Mouse (Mus musculus) intestine, embryonic 16.5 days (tissue): ENCODE data around the gene Hemk1. TPM values are rescaled to one million over a fixed set of nuclear protein-coding genes. Genes with fewer than 3 reads are reported as not detected.
A peak's percentile ranks its signal among the peaks of the same experiment; 100 is the strongest.

ENCODE experiments used
- ATAC-seq: fragments of 200-750 bp; cut with Nextera tagmentation; 2 replicates; pipeline ENCODE4 v1.8.0; 2017; ENCODE audit warnings: moderate TSS enrichment, moderate library complexity
- H3K27ac ChIP-seq: fragments of 300-500 bp; sonication (generic); 2 replicates; pipeline ENCODE4 v1.5.1; 2014; ENCODE audit warnings: mild to moderate bottlenecking, low read length
- H3K27me3 ChIP-seq: fragments of 300-500 bp; sonication (generic); replicated peaks from 2 replicates; pipeline ENCODE4 v1.6.1; 2014; ENCODE audit warnings: low read length, control low read depth, mixed read lengths; ENCODE audit not compliant: control insufficient read depth, insufficient read depth
- H3K36me3 ChIP-seq: fragments of 300-500 bp; sonication (generic); 2 replicates; pipeline ENCODE4 v1.6.1; 2014; ENCODE audit warnings: low read length, control low read depth; ENCODE audit not compliant: control insufficient read depth, insufficient read depth
- H3K4me1 ChIP-seq: fragments of 300-500 bp; sonication (generic); 2 replicates; pipeline ENCODE4 v1.6.1; 2014; ENCODE audit warnings: low read length, control low read depth, mixed read lengths; ENCODE audit not compliant: control insufficient read depth, insufficient read depth
- H3K4me2 ChIP-seq: fragments of 300-500 bp; sonication (generic); 2 replicates; pipeline ENCODE4 v1.6.1; 2014; ENCODE audit warnings: low read depth, low read length, control low read depth
- H3K4me3 ChIP-seq: fragments of 300-500 bp; sonication (generic); 2 replicates; pipeline ENCODE4 v1.5.1; 2014; ENCODE audit warnings: mild to moderate bottlenecking, low read length
- H3K9ac ChIP-seq: fragments of 300-500 bp; sonication (generic); 2 replicates; pipeline ENCODE4 v1.6.1; 2014; ENCODE audit warnings: low read depth, low read length
- H3K9me3 ChIP-seq: fragments of 300-500 bp; sonication (generic); 2 replicates; pipeline ENCODE4 v1.6.1; 2016; ENCODE audit warnings: low read length, control low read depth; ENCODE audit not compliant: control insufficient read depth
- WGBS: fragments of 180-500 bp; shearing (Covaris S2); extraction: QIAGEN DNeasy Blood & Tissue Kit; methylation state at CpG from one replicate; pipeline ENCODE4 v1.1.7; 2014; 5-methylcytosine and 5-hydroxymethylcytosine counted together
- polyA plus RNA-seq: library from polyadenylated mRNA; unstranded; fragments of >200 nt; fragmentation: Nextera tagmentation; extraction: Ambion mirVana; gene quantifications from 2 replicates; pipeline ENCODE4 v1.2.1, GENCODE M21; 2015

Gene Hemk1
- polyA plus RNA-seq, 1 experiment from 2014 or later, result 11.2 TPM

GRCm38 (mm10) chr9:107370106-107370463, 31.9 kb upstream of the Hemk1 start:
- no peak overlapping the region for H3K27ac ChIP-seq
- no peak overlapping the region for H3K4me3 ChIP-seq
- no peaks in the 10 kb centered on the region for H3K9me3 ChIP-seq
- H3K27me3 ChIP-seq, result no peaks in the 10 kb centered on the region
- H3K36me3 ChIP-seq, result no peaks in the 10 kb centered on the region
- no peak overlapping the region for H3K9ac ChIP-seq
- 17% methylated on average over 4 of the region's 4 CpGs for WGBS
- ATAC-seq, result no peak
- no peak overlapping the region for H3K4me2 ChIP-seq
- H3K4me1 ChIP-seq, result no peaks in the 10 kb centered on the region

DNA sequence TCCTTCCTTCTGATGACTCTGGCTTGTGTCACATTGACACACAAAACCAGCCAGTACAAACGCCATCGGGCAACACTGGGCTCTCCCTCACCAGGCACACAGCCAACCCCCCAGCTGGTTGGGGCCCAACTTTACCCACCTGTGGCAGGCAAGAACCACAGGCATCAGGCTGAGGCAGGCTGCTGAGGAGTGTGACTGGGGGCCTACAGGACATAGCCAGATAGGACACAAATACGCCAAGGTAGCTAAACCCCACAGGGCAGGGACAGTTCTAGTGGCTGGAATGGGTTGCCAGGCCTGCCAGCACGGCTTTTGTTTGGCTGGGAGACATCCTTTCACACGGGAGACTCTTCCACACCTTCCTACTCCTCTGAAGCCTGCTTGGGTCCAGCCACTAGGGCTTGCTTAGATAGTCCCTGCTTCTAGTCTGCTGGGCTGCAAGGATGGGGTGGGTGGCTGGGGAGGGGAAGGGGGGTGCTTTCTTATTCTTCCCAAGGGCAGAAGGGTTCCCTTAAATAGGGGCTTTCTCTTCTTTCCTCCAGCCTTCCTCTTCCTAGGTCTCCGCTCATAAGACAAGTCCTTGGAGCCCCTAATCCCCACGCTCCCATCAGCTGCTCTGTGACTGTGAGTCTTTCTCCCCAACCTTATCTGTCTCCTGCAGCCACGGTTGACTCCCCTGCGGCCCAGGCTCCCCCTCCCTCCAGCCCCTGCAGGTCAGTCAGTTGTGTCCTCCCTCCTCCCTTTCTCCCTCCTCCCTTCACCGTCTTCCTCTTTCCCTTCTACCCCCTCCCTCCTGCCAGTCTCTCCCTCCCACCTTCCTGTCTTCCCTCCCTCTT, 31.3 kb upstream of the Hemk1 start:
- no peaks in the 10 kb centered on the region for H3K4me1 ChIP-seq
- peak; percentile 79 for ATAC-seq

GRCm38 (mm10) chr9:107368302-107368701, 30.2 kb upstream of the Hemk1 start:
- Histone ChIP-seq H3K27me3 (no peaks in the 10 kb centered on the region), H3K4me2 (no peak overlapping the region), H3K9me3 (no peaks in the 10 kb centered on the region), H3K4me3 (no peak overlapping the region), H3K27ac (no peak overlapping the region), H3K4me1 (no peaks in the 10 kb centered on the region), H3K9ac (no peak overlapping the region), H3K36me3 (no peaks in the 10 kb centered on the region)
- 60% methylated on average over 1 of the region's 1 CpGs for WGBS
- ATAC-seq, result no peak

More for the DNA sequence above, 31.3 kb upstream of the Hemk1 start:
- H3K4me2 ChIP-seq, result no peak overlapping the region
- 37% methylated on average over 10 of the region's 10 CpGs for WGBS
- H3K4me3 ChIP-seq, result no peak overlapping the region
- H3K9ac ChIP-seq, result no peak overlapping the region
- H3K27ac ChIP-seq, result no peak overlapping the region
- H3K36me3 ChIP-seq, result no peaks in the 10 kb centered on the region
- no peaks in the 10 kb centered on the region for H3K27me3 ChIP-seq
- H3K9me3 ChIP-seq, result no peaks in the 10 kb centered on the region

DNA sequence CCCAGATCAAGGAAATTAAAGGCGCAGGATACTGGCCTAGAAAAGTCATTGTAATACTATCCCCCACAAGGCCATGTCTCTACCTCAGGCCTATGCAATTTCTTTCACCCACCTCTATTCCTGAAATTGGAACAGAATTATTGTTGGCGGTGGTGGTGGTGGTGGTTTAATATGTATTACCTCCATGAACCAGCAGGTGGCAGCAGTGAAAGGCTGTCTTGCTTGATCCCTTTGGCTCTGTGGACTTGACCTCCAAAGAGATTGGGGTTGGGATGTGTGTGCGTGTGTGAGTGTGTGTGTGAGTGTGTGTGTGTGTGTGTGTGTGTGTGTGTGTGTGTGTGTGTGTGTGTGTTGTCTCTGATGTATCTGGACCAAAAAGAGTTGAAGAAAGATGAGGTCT, 28.5 kb upstream of the Hemk1 start:
- ATAC-seq, result no peak
- no peaks in the 10 kb centered on the region for H3K27me3 ChIP-seq
- no peak overlapping the region for H3K27ac ChIP-seq
- H3K9me3 ChIP-seq, result no peaks in the 10 kb centered on the region
- no peak overlapping the region for H3K4me2 ChIP-seq
- WGBS, result 5% methylated on average over 3 of the region's 3 CpGs
- H3K9ac ChIP-seq, result no peak overlapping the region
- H3K4me1 ChIP-seq, result no peaks in the 10 kb centered on the region
- no peaks in the 10 kb centered on the region for H3K36me3 ChIP-seq
- H3K4me3 ChIP-seq, result no peak overlapping the region

GRCm38 (mm10) chr9:107360989-107361388, 22.8 kb upstream of the Hemk1 start:
- H3K4me1 ChIP-seq, result no peaks in the 10 kb centered on the region
- 19% methylated on average over 3 of the region's 3 CpGs for WGBS
- no peak overlapping the region for H3K27ac ChIP-seq
- no peak overlapping the region for H3K4me3 ChIP-seq
- ATAC-seq, result no peak
- no peak overlapping the region for H3K9ac ChIP-seq
- no peak overlapping the region for H3K4me2 ChIP-seq
- no peaks in the 10 kb centered on the region for H3K9me3 ChIP-seq
- H3K36me3 ChIP-seq, result no peaks in the 10 kb centered on the region
- H3K27me3 ChIP-seq, result no peaks in the 10 kb centered on the region

DNA sequence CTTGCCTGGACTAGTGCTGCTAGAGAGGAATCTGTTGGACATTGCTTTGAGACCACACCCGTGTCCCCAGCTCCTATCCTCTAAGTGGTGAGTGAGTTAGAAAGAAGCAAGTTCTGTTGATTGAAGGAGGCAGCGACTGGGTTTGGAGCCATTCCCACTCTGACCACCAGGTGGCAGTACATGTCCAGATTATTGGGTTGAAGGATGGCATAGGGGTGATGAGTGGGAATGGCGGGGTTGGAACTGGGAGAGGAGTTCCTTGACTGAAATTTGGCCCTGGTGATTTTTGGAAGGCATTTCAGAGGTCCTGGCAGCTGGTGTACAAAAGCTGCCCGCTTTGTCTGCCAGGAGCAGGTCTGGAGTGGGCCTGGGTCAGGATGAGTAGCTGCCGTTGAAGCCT, 19.5 kb upstream of the Hemk1 start:
- Histone ChIP-seq H3K9ac (no peak overlapping the region), H3K27ac (no peak overlapping the region), H3K9me3 (no peaks in the 10 kb centered on the region), H3K4me1 (no peaks in the 10 kb centered on the region), H3K27me3 (peaks cover 3% of the 10 kb centered on the region; the same call in 1 of the 2 replicates), H3K4me2 (no peak overlapping the region), H3K4me3 (no peak overlapping the region), H3K36me3 (no peaks in the 10 kb centered on the region)
- 20% methylated on average over 5 of the region's 5 CpGs for WGBS
- ATAC-seq, result no peak

DNA sequence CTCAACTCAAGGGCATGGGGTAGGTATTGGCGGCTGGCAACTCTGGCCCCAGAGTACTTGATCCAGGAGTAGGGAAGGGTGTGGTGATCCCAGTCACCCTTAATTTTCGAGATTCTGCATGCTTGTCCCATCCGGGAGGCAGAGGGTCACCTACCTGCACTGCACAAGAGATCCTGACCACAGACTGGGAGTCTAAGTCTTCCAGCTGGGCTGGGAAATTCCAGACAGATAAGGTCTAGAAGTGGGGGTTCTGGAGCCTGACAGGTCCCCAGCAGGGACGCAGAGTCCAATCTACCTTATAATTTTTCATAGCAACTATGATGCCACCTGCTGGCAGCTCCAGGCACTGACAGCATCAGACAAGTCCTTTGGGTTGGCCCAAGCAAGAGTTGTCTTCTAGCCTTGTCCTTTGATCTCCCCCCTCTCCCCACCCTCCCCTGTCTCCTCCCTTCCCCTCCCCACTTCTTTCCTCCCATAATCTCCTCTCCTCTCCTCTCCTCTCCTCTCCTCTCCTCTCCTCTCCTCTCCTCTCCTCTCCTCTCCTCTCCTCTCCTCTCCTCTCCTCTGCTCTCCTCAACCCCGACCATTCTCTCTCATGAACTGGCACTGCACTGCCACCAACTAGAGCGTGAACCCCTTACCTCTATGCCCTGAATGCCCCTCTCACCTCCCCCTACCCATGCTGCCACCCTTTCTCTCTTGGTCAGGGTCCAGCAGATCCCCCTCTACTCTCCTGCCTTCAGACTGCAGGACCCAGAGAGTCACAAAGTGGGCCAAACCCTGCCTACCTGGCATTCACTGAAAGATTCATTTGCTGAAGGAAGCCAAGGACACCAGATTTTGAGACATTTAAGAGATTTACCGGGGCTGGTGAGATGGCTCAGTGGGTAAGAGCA, 18.0 kb upstream of the Hemk1 start:
- WGBS, result 48% methylated on average over 7 of the region's 7 CpGs
- H3K4me2 ChIP-seq, result no peak overlapping the region
- H3K9ac ChIP-seq, result no peak overlapping the region
- no peak overlapping the region for H3K27ac ChIP-seq
- no peaks in the 10 kb centered on the region for H3K9me3 ChIP-seq
- peak; percentile 21; the same call in 1 of the 2 replicates for ATAC-seq
- H3K4me1 ChIP-seq, result no peaks in the 10 kb centered on the region
- H3K27me3 ChIP-seq, result peaks cover 3% of the 10 kb centered on the region; the same call in 1 of the 2 replicates
- H3K4me3 ChIP-seq, result no peak overlapping the region
- no peaks in the 10 kb centered on the region for H3K36me3 ChIP-seq

GRCm38 (mm10) chr9:107354826-107355225, 16.7 kb upstream of the Hemk1 start:
- no peak overlapping the region for H3K27ac ChIP-seq
- H3K9ac ChIP-seq, result no peak overlapping the region
- no peak for ATAC-seq
- WGBS, result 63% methylated on average over 1 of the region's 1 CpGs
- no peak overlapping the region for H3K4me2 ChIP-seq
- no peaks in the 10 kb centered on the region for H3K36me3 ChIP-seq
- no peaks in the 10 kb centered on the region for H3K9me3 ChIP-seq
- no peak overlapping the region for H3K4me3 ChIP-seq
- H3K27me3 ChIP-seq, result peaks cover 3% of the 10 kb centered on the region; the same call in 1 of the 2 replicates
- H3K4me1 ChIP-seq, result no peaks in the 10 kb centered on the region

- Histone ChIP-seq H3K27ac (no peak overlapping the region), H3K27me3 (no peaks in the 10 kb centered on the region; the same call in 1 of the 2 replicates), H3K4me3 (no peak overlapping the region), H3K9ac (no peak overlapping the region), H3K9me3 (no peaks in the 10 kb centered on the region), H3K4me1 (no peaks in the 10 kb centered on the region), H3K4me2 (no peak overlapping the region), H3K36me3 (no peaks in the 10 kb centered on the region)
- WGBS, result 50% methylated on average over 7 of the region's 7 CpGs
- no peak for ATAC-seq
Observed at GRCm38 (mm10) chr9:107349321-107349720, 11.2 kb upstream of the Hemk1 start.
